ENCODE assay signal across 8 mouse cellular contexts in the genomic region with DNA sequence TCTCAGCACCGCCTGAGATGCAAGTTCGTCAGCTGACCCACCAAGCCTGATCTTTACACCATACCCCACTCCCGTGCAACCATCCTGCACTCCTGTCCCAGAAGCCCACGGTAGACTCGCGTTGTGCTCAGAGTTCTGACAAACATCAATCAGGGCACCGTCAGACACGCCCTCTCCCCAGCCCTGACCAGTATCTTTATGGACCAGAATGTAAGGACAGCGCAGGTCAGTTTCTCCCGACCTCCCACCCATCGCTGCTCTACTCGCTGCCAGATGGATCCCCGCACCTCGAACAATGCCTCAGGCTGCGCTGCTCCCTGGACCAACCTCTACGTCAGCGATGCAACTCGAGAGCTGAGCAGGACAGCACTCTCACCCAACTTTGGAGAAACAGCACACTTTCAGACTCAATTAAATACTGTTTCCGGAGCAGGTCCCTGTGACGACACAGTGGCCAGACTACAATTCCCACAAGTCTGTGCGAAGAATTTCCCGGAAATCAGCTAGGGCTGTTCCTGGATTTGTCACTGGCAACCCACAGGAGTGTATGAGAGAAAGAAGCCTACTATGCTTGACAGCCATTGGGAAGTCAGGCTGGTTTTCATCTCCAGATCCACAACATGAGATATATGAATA. TPM values are rescaled to one million over a fixed set of nuclear protein-coding genes. Genes with fewer than 3 reads are reported as not detected.
A peak's percentile ranks its signal among the peaks of the same experiment; 100 is the strongest.
DNase-seq lines count a peak whose midpoint lies in the region; ATAC-seq and TF ChIP-seq lines count a peak whose summit lies in the region.

Zfp58 (minus strand) TSS at position 472 of the 636 bp plus-strand sequence.

- H3K9me3 ChIP-seq in kidney, embryonic 14.5 days (ENCODE audit: control insufficient read depth, low read length), result no peaks in the 10 kb centered on the region
- no peaks in the 10 kb centered on the region for H3K9me3 ChIP-seq in limb, embryonic 15.5 days

- no peak for TF ChIP-seq CTCF in bone marrow macrophage, adult 2 months (IDR thresholded peaks at IDR 0.05; ENCODE audit: low read depth, low read length)
- TF ChIP-seq CTCF in embryonic fibroblast, embryonic 13.5 days (IDR thresholded peaks at IDR 0.05; ENCODE audit: borderline replicate concordance, insufficient read depth, low read length), result no peak

- DNase-seq in A20 (ENCODE audit: low read depth, low spot score), result peak; percentile 89
- DNase-seq in heart, adult 9 months (ENCODE audit: low spot score in 2 of 2), result peak; percentile 86 to 90
- DNase-seq in monocyte, adult 2 months (ENCODE audit: low read depth in 1 of 2, low spot score in 2 of 2), result peak; percentile 34 to 69
- peak; percentile 85 to 87 for DNase-seq in spleen, postnatal 36 days (ENCODE audit: low spot score in 2 of 2)

- ATAC-seq in kidney, embryonic 14.5 days (ENCODE audit: low FRiP score, low TSS enrichment), result peak; percentile 98
- peak; percentile 90 for ATAC-seq in limb, embryonic 15.5 days (ENCODE audit: insufficient number of reproducible peaks, low FRiP score, low TSS enrichment, low read depth)

- TF ChIP-seq POLR2A in bone marrow macrophage, adult 2 months (IDR thresholded peaks at IDR 0.05; ENCODE audit: borderline replicate concordance, low read depth, low read length), result no peak
- TF ChIP-seq POLR2A in embryonic fibroblast, embryonic 13.5 days (IDR thresholded peaks at IDR 0.05; ENCODE audit: low read depth, low read length), result peak; percentile 87

- H3K36me3 ChIP-seq in kidney, embryonic 14.5 days (ENCODE audit: control insufficient read depth, insufficient read depth, low read length), result 0 out of 2 replicates have a peak, but pooled peaks cover 2% of the 10 kb centered on the region
- peaks cover 18% of the 10 kb centered on the region for H3K36me3 ChIP-seq in limb, embryonic 15.5 days

- no peak within 1 kb of the TSS for H3K27ac ChIP-seq in bone marrow macrophage, adult 2 months (ENCODE audit: insufficient read depth, low read depth, low read length)
- 0 out of 2 replicates have a peak within 1 kb of the TSS, but pooled peaks have one; percentile 4 for H3K27ac ChIP-seq in embryonic fibroblast, embryonic 13.5 days (ENCODE audit: insufficient read depth, low read length)
- peak within 1 kb of the TSS; percentile 47; the same call in 1 of the 2 replicates for H3K27ac ChIP-seq in kidney, embryonic 14.5 days (ENCODE audit: low read depth, low read length)
- peak within 1 kb of the TSS; percentile 76 for H3K27ac ChIP-seq in limb, embryonic 15.5 days

- no peaks in the 10 kb centered on the region for H3K27me3 ChIP-seq in kidney, embryonic 14.5 days (ENCODE audit: control insufficient read depth, insufficient read depth, low read length)
- no peaks in the 10 kb centered on the region for H3K27me3 ChIP-seq in limb, embryonic 15.5 days

- H3K4me2 ChIP-seq in kidney, embryonic 14.5 days (replicated peaks; ENCODE audit: low read depth, low read length), result peak within 1 kb of the TSS; percentile 63
- H3K4me2 ChIP-seq in limb, embryonic 15.5 days, result peak within 1 kb of the TSS; percentile 69

- 1% methylated on average over 22 of the region's 22 CpGs for WGBS in kidney, embryonic 14.5 days
- under 1% methylated on average over 22 of the region's 22 CpGs for WGBS in limb, embryonic 15.5 days

- peak within 1 kb of the TSS; percentile 70 for H3K9ac ChIP-seq in kidney, embryonic 14.5 days (ENCODE audit: low read depth, low read length)
- peak within 1 kb of the TSS; percentile 71 for H3K9ac ChIP-seq in limb, embryonic 15.5 days

- peak within 1 kb of the TSS; percentile 72 for H3K4me3 ChIP-seq in bone marrow macrophage, adult 2 months (ENCODE audit: insufficient read depth, low read length)
- peak within 1 kb of the TSS; percentile 88 for H3K4me3 ChIP-seq in embryonic fibroblast, embryonic 13.5 days (ENCODE audit: insufficient read depth, low read length)
- H3K4me3 ChIP-seq in kidney, embryonic 14.5 days (ENCODE audit: low read length), result peak within 1 kb of the TSS; percentile 85
- H3K4me3 ChIP-seq in limb, embryonic 15.5 days, result peak within 1 kb of the TSS; percentile 81

- H3K4me1 ChIP-seq in bone marrow macrophage, adult 2 months (ENCODE audit: control insufficient read depth, insufficient read depth, low read length), result peaks cover 5% of the 10 kb centered on the region
- no peaks in the 10 kb centered on the region for H3K4me1 ChIP-seq in embryonic fibroblast, embryonic 13.5 days (ENCODE audit: control insufficient read depth, insufficient read depth, low read length)
- H3K4me1 ChIP-seq in kidney, embryonic 14.5 days (ENCODE audit: control insufficient read depth, insufficient read depth, low read length), result 0 out of 2 replicates have a peak, but pooled peaks cover 6% of the 10 kb centered on the region
- peaks cover 7% of the 10 kb centered on the region for H3K4me1 ChIP-seq in limb, embryonic 15.5 days

RNA-seq across cellular contexts. Expression of gene Zfp58, which starts in this region (rescaled TPM):
- 6.1 and 8.0 TPM in 2 replicates for polyA plus RNA-seq in bone marrow macrophage, adult 2 months (2012; ENCODE audit: insufficient read depth, insufficient read length, missing spikeins)
- 6.7 and 7.6 TPM in 2 replicates for polyA plus RNA-seq in embryonic fibroblast, embryonic 13.5 days (2011; ENCODE audit: insufficient read length, low read depth, missing spikeins)
- 13.5 and 16.7 TPM in 2 replicates for polyA plus RNA-seq in kidney, embryonic 14.5 days (2014; fragmentation: Nextera tagmentation; extraction: Ambion mirVana)
- polyA plus RNA-seq in limb, embryonic 15.5 days (2015; fragmentation: Nextera tagmentation; extraction: Ambion mirVana), result 16.2 and 17.0 TPM in 2 replicates
